Mouse (Mus musculus): ENCODE measurements at regions not wholly inside any gene's neighbourhood (a gene's known extent, or its start where the extent isn't known, plus 50 kb on each side); places are given as distances from the start of the nearest gene placed in this dataset.
A peak's percentile ranks its signal among the peaks of the same experiment; 100 is the strongest.

GRCm38 (mm10) chr10:37079535-37079934, 59.2 kb downstream of the Marcks start:
- Histone ChIP-seq H3K27ac (replicated peaks; ENCODE audit: low read depth, low read length) (peak overlapping the region; percentile 60), H3K4me1 (ENCODE audit: control insufficient read depth, insufficient read depth, insufficient read length, low read length) (peaks cover 12% of the 10 kb centered on the region; the same call in 1 of the 2 replicates), H3K4me3 (ENCODE audit: insufficient read depth, low read depth, low read length) (no peak overlapping the region)

- Histone ChIP-seq H3K4me1 (ENCODE audit: control insufficient read depth, insufficient read depth, insufficient read length, low read length) (peaks cover 12% of the 10 kb centered on the region; the same call in 1 of the 2 replicates), H3K27ac (replicated peaks; ENCODE audit: low read depth, low read length) (peak overlapping the region; percentile 83; the same call in 1 of the 2 replicates), H3K4me3 (ENCODE audit: insufficient read depth, low read depth, low read length) (no peak overlapping the region)
These were observed 60.3 kb downstream of the Marcks start for GRCm38 (mm10) chr10:37078439-37078838.

- Histone ChIP-seq H3K4me3 (ENCODE audit: insufficient read depth, low read depth, low read length) (no peak overlapping the region), H3K27ac (replicated peaks; ENCODE audit: low read depth, low read length) (peak overlapping the region; percentile 83), H3K4me1 (ENCODE audit: control insufficient read depth, insufficient read depth, insufficient read length, low read length) (peaks cover 12% of the 10 kb centered on the region; the same call in 1 of the 2 replicates)
These were observed 61.0 kb downstream of the Marcks start for GRCm38 (mm10) chr10:37077741-37078140.

GRCm38 (mm10) chr10:37072834-37073233, 65.9 kb downstream of the Marcks start:
- no peak overlapping the region for H3K4me3 ChIP-seq (ENCODE audit: insufficient read depth, low read depth, low read length)
- H3K27ac ChIP-seq (replicated peaks; ENCODE audit: low read depth, low read length) = no peak overlapping the region
- peaks cover 3% of the 10 kb centered on the region; the same call in 1 of the 2 replicates for H3K4me1 ChIP-seq (ENCODE audit: control insufficient read depth, insufficient read depth, insufficient read length, low read length)

GRCm38 (mm10) chr10:37072061-37072460, 66.7 kb downstream of the Marcks start:
- Histone ChIP-seq H3K27ac (replicated peaks; ENCODE audit: low read depth, low read length) (no peak overlapping the region), H3K4me1 (ENCODE audit: control insufficient read depth, insufficient read depth, insufficient read length, low read length) (no peaks in the 10 kb centered on the region), H3K4me3 (ENCODE audit: insufficient read depth, low read depth, low read length) (no peak overlapping the region)

- no peak overlapping the region for H3K4me3 ChIP-seq (ENCODE audit: insufficient read depth, low read depth, low read length)
- H3K27ac ChIP-seq (replicated peaks; ENCODE audit: low read depth, low read length) = no peak overlapping the region
- H3K4me1 ChIP-seq (ENCODE audit: control insufficient read depth, insufficient read depth, insufficient read length, low read length) = no peaks in the 10 kb centered on the region
These were observed 67.3 kb downstream of the Marcks start for GRCm38 (mm10) chr10:37071420-37071819.
